Mouse (Mus musculus): Measurements from ENCODE around the gene Kcnh1.

DNA sequence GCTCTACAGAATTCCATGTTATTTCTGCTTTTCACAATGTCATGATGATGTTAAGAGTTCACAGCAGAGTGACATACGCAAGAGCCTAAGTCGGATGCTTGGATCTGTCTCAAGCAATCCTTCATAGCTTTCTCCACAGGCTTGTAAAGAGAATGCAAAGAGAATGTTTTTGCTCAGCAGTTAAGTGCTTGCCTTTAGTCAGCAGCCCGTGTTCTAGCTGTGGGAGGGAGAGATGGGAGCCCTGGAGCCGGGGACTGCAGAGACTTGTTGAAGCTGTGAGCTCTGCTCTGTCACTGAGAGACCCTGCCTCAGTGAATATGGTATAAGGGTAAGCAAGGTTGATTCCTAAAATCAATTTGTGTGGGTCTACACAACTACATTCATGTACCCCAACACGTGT lies 78.3 kb downstream of the Kcnh1 start:
- no peak for TF ChIP-seq POLR2A (IDR thresholded peaks at IDR 0.05; ENCODE audit: insufficient read length, low read depth)
- TF ChIP-seq MYOD1 (IDR thresholded peaks at IDR 0.05; ENCODE audit: control insufficient read depth in 1 of 3, insufficient read length in 2 of 3, low read depth in 2 of 3), result no peak
- no peak for TF ChIP-seq MAX (IDR thresholded peaks at IDR 0.05; ENCODE audit: low read depth)
